Mouse (Mus musculus) liver, embryonic 16.5 days (tissue): Measurements from ENCODE around the gene Pdss1. TPM values are rescaled to one million over a fixed set of nuclear protein-coding genes. Genes with fewer than 3 reads are reported as not detected.

Experiments used
- ATAC-seq: fragments of 200-750 bp; cut with Nextera tagmentation; 2 replicates; pipeline ENCODE4 v1.8.0; 2017; ENCODE audit warnings: low read depth, mild to moderate bottlenecking, moderate number of reproducible peaks, moderate library complexity
- H3K27ac ChIP-seq: fragments of 300-500 bp; sonication (generic); 2 replicates; pipeline ENCODE4 v1.5.1; 2014; ENCODE audit warnings: mild to moderate bottlenecking, low read length
- H3K27me3 ChIP-seq: fragments of 300-500 bp; sonication (generic); 2 replicates; pipeline ENCODE4 v1.6.1; 2014; ENCODE audit warnings: low read depth, low read length, mixed read lengths; ENCODE audit not compliant: control insufficient read depth, insufficient read depth
- H3K36me3 ChIP-seq: fragments of 300-500 bp; sonication (generic); 2 replicates; pipeline ENCODE4 v1.6.1; 2014; ENCODE audit warnings: mild to moderate bottlenecking; ENCODE audit not compliant: control insufficient read depth, insufficient read depth
- H3K4me1 ChIP-seq: fragments of 300-500 bp; sonication (generic); 2 replicates; pipeline ENCODE4 v1.6.1; 2014; ENCODE audit warnings: low read depth, low read length, mixed read lengths; ENCODE audit not compliant: control insufficient read depth
- H3K4me2 ChIP-seq: fragments of 300-500 bp; sonication (generic); 2 replicates; pipeline ENCODE4 v1.6.1; 2014; ENCODE audit warnings: low read depth, low read length, mixed read lengths
- H3K4me3 ChIP-seq: fragments of 300-500 bp; sonication (generic); 2 replicates; pipeline ENCODE4 v1.5.1; 2014; ENCODE audit warnings: low read depth, mild to moderate bottlenecking, low read length
- H3K9ac ChIP-seq: fragments of 300-500 bp; sonication (generic); 2 replicates; pipeline ENCODE4 v1.6.1; 2014; ENCODE audit warnings: low read depth, low read length
- H3K9me3 ChIP-seq: fragments of 300-500 bp; sonication (generic); replicated peaks from 2 replicates; pipeline ENCODE4 v1.6.1; 2016; ENCODE audit warnings: low read length; ENCODE audit not compliant: control insufficient read depth
- WGBS: fragments of 180-500 bp; shearing (Covaris S2); extraction: QIAGEN DNeasy Blood & Tissue Kit; methylation state at CpG from one replicate; pipeline ENCODE4 v1.1.7; 2014; ENCODE audit not compliant: insufficient replicate concordance; 5-methylcytosine and 5-hydroxymethylcytosine counted together
- polyA plus RNA-seq: library from polyadenylated mRNA; unstranded; fragments of >200 nt; fragmentation: Nextera tagmentation; extraction: Ambion mirVana; gene quantifications from 2 replicates; pipeline ENCODE4 v1.2.1, GENCODE M21; 2015

The Pdss1 gene
- polyA plus RNA-seq, 1 experiment from 2014 or later = 10.1 TPM

- H3K4me2 ChIP-seq = no peak overlapping the region
- no peak for ATAC-seq
These were observed 32.9 kb downstream of the Pdss1 start for GRCm38 (mm10) chr2:22928259-22928658.

DNA sequence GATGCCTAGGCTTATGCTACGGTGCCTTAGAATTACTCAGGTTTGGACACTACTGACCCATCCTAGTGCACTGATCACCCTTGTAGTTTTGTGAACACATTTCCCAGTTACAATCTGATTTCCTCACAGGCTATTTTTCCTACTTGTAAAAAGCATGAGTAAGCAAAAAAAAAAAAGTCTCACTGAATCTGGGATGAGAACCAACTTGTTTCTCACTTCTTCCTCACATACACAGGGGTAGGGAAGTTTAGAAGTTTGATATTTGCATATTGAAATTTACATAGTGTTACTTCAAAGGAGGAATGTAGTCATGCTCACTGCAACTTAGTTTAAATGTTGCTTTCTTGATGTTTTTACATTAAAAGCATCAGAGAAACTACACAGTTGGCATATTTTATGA, 38.2 kb downstream of the Pdss1 start:
- Histone ChIP-seq H3K4me3 (no peak overlapping the region), H3K27ac (no peak overlapping the region), H3K4me1 (no peaks in the 10 kb centered on the region), H3K36me3 (peaks cover 13% of the 10 kb centered on the region), H3K4me2 (no peak overlapping the region), H3K9ac (no peak overlapping the region), H3K9me3 (no peaks in the 10 kb centered on the region), H3K27me3 (no peaks in the 10 kb centered on the region)
- WGBS = 80% methylated on average over 1 of the region's 1 CpGs
- no peak for ATAC-seq

More at GRCm38 (mm10) chr2:22928259-22928658, 32.9 kb downstream of the Pdss1 start:
- Histone ChIP-seq H3K4me3 (no peak overlapping the region), H3K4me1 (no peaks in the 10 kb centered on the region), H3K27me3 (no peaks in the 10 kb centered on the region), H3K9ac (no peak overlapping the region), H3K36me3 (peaks cover 5% of the 10 kb centered on the region; the same call in 1 of the 2 replicates), H3K9me3 (no peaks in the 10 kb centered on the region), H3K27ac (no peak overlapping the region)
- WGBS = 68% methylated on average over 2 of the region's 2 CpGs

DNA sequence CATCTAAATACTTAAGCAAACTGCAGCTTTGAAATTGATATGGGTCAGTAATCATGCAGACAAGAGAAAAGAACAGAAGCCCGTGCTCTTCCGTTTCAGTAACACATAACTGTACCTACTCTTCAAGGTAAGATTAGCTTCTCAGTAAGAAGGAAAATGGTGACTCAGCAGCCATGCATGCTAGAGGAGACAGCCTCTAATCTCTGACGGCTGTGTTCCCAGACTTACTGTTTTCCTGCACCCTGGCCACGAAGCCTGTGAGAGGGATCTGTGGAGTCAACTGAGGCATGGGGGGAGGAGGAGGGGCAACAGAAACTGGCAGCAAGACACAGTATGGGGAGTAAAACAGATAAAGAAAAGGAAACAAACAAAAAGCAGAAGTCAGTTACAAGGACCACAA, 54.6 kb downstream of the Pdss1 start:
- Histone ChIP-seq H3K4me3 (no peak overlapping the region), H3K4me2 (no peak overlapping the region), H3K27ac (no peak overlapping the region), H3K9me3 (no peaks in the 10 kb centered on the region), H3K9ac (no peak overlapping the region), H3K36me3 (0 out of 2 replicates have a peak, but pooled peaks cover 2% of the 10 kb centered on the region), H3K4me1 (no peaks in the 10 kb centered on the region), H3K27me3 (no peaks in the 10 kb centered on the region)
- 28% methylated on average over 4 of the region's 4 CpGs for WGBS
- ATAC-seq = no peak

DNA sequence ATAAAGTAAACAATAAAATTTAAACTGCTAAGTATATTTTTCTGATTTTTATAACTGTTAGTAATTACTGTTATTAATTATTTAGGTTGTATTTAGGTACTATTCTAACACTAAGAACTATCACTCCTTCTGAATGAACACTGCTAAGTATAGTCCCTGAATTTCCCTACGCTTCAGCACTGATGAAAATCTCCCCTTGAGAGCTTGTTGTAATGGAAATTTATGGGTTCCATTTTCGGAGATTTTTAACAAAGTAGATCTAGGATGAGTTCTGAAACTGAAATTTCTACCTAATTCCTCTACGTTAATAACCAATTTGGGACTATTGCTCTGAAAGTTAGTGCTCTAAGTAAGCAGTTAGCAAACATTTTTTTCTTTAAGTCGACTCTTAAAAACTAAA, 59.0 kb downstream of the Pdss1 start:
- H3K4me1 ChIP-seq = peaks cover 6% of the 10 kb centered on the region
- no peak for ATAC-seq
- H3K27me3 ChIP-seq = no peaks in the 10 kb centered on the region
- H3K9ac ChIP-seq = no peak overlapping the region
- H3K9me3 ChIP-seq = no peaks in the 10 kb centered on the region
- no peak overlapping the region for H3K4me3 ChIP-seq
- 80% methylated on average over 4 of the region's 4 CpGs for WGBS
- H3K36me3 ChIP-seq = no peaks in the 10 kb centered on the region
- no peak overlapping the region for H3K4me2 ChIP-seq
- H3K27ac ChIP-seq = no peak overlapping the region

DNA sequence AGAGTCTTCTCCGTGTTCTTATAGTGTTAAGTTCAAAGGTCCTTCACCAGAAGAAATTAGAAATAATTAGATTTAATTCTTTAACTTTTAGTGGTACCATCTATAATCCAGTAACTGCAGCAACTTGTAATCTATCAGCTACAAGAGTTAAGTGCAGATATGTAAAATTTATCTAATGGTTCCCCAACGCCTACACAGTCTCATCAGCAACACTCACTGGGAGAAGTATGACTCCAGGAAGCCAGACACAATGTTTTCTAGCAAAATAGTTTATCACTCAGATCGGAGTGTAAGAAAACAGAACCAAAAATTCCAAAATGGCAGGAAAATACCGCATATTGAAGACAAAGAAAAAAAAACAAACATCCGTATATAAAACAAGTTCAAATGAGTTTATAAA, 60.6 kb downstream of the Pdss1 start:
- Histone ChIP-seq H3K27me3 (no peaks in the 10 kb centered on the region), H3K4me2 (no peak overlapping the region), H3K4me1 (peaks cover 6% of the 10 kb centered on the region), H3K36me3 (no peaks in the 10 kb centered on the region), H3K9me3 (no peaks in the 10 kb centered on the region), H3K4me3 (no peak overlapping the region), H3K9ac (no peak overlapping the region), H3K27ac (no peak overlapping the region)
- 67% methylated on average over 5 of the region's 5 CpGs for WGBS
- ATAC-seq = no peak

DNA sequence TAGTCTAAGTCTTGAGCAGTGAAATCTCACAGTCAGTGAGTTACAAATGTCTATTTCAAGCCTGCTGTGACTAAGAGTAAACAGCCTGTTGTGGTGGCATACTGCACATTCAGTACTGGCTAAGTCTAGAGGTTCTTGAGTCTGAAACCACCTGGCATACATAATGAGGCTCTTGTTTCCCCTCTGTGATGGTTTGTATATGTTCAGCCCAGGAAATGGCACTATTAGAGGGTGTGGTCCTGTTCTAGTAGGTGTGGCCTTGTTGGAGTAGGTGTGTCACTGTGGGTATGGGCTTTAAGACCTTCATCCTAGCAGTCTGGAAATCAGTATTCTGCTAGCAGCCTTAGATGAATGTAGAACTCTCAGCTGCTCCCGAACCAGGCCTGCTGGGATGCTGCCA, 62.1 kb downstream of the Pdss1 start:
- H3K4me2 ChIP-seq = no peak overlapping the region
- H3K27me3 ChIP-seq = no peaks in the 10 kb centered on the region
- no peak overlapping the region for H3K27ac ChIP-seq
- no peaks in the 10 kb centered on the region for H3K9me3 ChIP-seq
- WGBS = 61% methylated on average over 1 of the region's 1 CpGs
- H3K9ac ChIP-seq = no peak overlapping the region
- H3K4me1 ChIP-seq = peaks cover 6% of the 10 kb centered on the region
- peak; percentile 64; the same call in 1 of the 2 replicates for ATAC-seq
- no peaks in the 10 kb centered on the region; the same call in 1 of the 2 replicates for H3K36me3 ChIP-seq
- no peak overlapping the region for H3K4me3 ChIP-seq

- Histone ChIP-seq H3K27me3 (no peaks in the 10 kb centered on the region), H3K9me3 (no peaks in the 10 kb centered on the region), H3K27ac (no peak overlapping the region), H3K4me1 (peaks cover 6% of the 10 kb centered on the region), H3K9ac (no peak overlapping the region), H3K4me2 (no peak overlapping the region), H3K4me3 (no peak overlapping the region), H3K36me3 (no peaks in the 10 kb centered on the region; the same call in 1 of the 2 replicates)
- 86% methylated on average over 2 of the region's 2 CpGs for WGBS
- no peak for ATAC-seq
These were observed 66.4 kb downstream of the Pdss1 start for GRCm38 (mm10) chr2:22961681-22962080.

DNA sequence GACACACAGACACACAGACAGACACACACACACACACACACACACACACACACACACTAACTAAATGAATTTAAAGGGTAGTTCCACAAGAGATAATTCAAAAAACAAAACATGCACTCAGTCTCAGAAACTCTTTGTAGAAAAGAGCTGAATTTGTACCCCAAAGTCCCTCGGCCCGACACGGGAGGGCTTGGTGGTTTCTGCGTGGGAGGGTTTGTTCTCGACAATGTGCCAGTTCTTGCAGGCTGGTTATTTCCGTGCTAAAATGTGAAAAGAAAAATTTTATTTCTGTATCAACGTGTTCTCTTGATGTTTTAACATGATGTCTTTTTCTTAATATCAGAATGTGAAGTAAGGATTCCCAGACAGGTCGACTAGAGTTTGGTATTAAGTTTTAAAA, 66.9 kb downstream of the Pdss1 start:
- no peaks in the 10 kb centered on the region for H3K9me3 ChIP-seq
- H3K4me1 ChIP-seq = peaks cover 5% of the 10 kb centered on the region
- H3K27ac ChIP-seq = no peak overlapping the region
- H3K36me3 ChIP-seq = no peaks in the 10 kb centered on the region; the same call in 1 of the 2 replicates
- no peak overlapping the region for H3K9ac ChIP-seq
- WGBS = 86% methylated on average over 8 of the region's 8 CpGs
- no peak overlapping the region for H3K4me2 ChIP-seq
- no peak for ATAC-seq
- H3K4me3 ChIP-seq = no peak overlapping the region
- H3K27me3 ChIP-seq = no peaks in the 10 kb centered on the region

DNA sequence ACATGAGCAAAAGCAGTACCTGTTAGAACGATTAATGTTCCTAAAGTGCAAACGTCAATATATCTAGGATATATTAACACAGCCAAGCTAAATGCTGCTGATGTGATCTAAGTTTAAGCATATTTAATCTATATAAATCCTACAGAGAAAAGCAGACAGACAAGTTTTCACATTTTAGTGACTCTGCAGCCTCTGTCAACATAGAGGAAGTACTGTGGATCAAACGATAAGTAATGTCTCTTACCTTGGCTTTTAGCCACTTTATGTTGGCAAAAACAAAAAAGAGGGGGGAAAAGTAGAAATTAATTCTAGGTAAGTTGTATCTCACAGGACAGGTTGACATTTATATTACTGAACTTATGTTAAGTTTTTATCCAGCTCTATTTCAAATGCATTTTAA, 67.6 kb downstream of the Pdss1 start:
- Histone ChIP-seq H3K4me2 (no peak overlapping the region), H3K9ac (no peak overlapping the region), H3K27me3 (no peaks in the 10 kb centered on the region), H3K36me3 (no peaks in the 10 kb centered on the region; the same call in 1 of the 2 replicates), H3K4me3 (no peak overlapping the region), H3K27ac (no peak overlapping the region), H3K9me3 (no peaks in the 10 kb centered on the region), H3K4me1 (no peaks in the 10 kb centered on the region)
- no peak for ATAC-seq
- WGBS = 65% methylated on average over 3 of the region's 3 CpGs
